Mouse (Mus musculus): ENCODE results near the gene Phf14. TPM values are rescaled to one million over a fixed set of nuclear protein-coding genes. Genes with fewer than 3 reads are reported as not detected.

Gene Phf14
- polyA plus RNA-seq, 1 experiment from 2014 or later: 39.0 TPM

- no peaks in the 10 kb centered on the region for H3K4me1 ChIP-seq (ENCODE audit: control insufficient read depth, insufficient read depth, low read length)
- H3K4me2 ChIP-seq (ENCODE audit: low read depth, low read length): no peak overlapping the region
- H3K9me3 ChIP-seq (replicated peaks; ENCODE audit: control insufficient read depth, low read length): no peaks in the 10 kb centered on the region
- no peak overlapping the region for H3K4me3 ChIP-seq (ENCODE audit: low read length)
- WGBS: 74% methylated on average over 1 of the region's 1 CpGs
- no peaks in the 10 kb centered on the region for H3K27me3 ChIP-seq (ENCODE audit: control insufficient read depth, insufficient read depth, low read length)
- peaks cover 7% of the 10 kb centered on the region for H3K36me3 ChIP-seq (ENCODE audit: control insufficient read depth, insufficient read depth)
- no peak overlapping the region for H3K27ac ChIP-seq (ENCODE audit: low read length)
- no peak for ATAC-seq (replicated peaks; ENCODE audit: extremely low read depth, insufficient read depth, low FRiP score)
- no peak overlapping the region for H3K9ac ChIP-seq (ENCODE audit: low read length)
Measured at GRCm38 (mm10) chr6:12006001-12006400, 98.4 kb downstream of the Phf14 start.

DNA sequence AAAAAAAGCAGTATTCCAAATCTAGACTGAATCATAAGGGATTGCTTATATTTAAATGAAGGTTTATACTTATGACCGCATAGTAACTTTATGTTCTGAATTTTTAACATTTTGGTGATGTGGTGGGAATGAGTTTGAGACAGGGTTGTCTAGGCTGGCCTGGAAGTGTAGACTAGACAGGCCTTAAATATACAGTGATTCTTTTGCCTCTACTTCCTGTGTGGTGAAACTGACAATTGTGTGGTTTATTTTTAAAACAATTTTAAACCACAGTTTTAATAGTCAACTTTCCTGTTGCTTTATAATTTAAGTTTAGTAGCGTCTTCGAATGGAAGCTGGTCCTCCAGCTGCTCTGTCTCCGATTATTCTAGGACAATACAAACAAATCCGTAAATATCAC, 104.5 kb downstream of the Phf14 start:
- H3K4me3 ChIP-seq (ENCODE audit: low read length): no peak overlapping the region
- H3K9ac ChIP-seq (ENCODE audit: low read length): no peak overlapping the region
- WGBS: 90% methylated on average over 5 of the region's 5 CpGs
- H3K36me3 ChIP-seq (ENCODE audit: control insufficient read depth, insufficient read depth): peaks cover 3% of the 10 kb centered on the region
- no peak overlapping the region for H3K27ac ChIP-seq (ENCODE audit: low read length)
- no peaks in the 10 kb centered on the region for H3K27me3 ChIP-seq (ENCODE audit: control insufficient read depth, insufficient read depth, low read length)
- no peak for ATAC-seq (replicated peaks; ENCODE audit: extremely low read depth, insufficient read depth, low FRiP score)
- no peaks in the 10 kb centered on the region for H3K9me3 ChIP-seq (replicated peaks; ENCODE audit: control insufficient read depth, low read length)
- no peak overlapping the region for H3K4me2 ChIP-seq (ENCODE audit: low read depth, low read length)
- no peaks in the 10 kb centered on the region for H3K4me1 ChIP-seq (ENCODE audit: control insufficient read depth, insufficient read depth, low read length)

- ATAC-seq (replicated peaks; ENCODE audit: extremely low read depth, insufficient read depth, low FRiP score): no peak
- WGBS: 76% methylated on average over 2 of the region's 2 CpGs
- Histone ChIP-seq H3K4me3 (ENCODE audit: low read length) (no peak overlapping the region), H3K27me3 (ENCODE audit: control insufficient read depth, insufficient read depth, low read length) (no peaks in the 10 kb centered on the region), H3K9ac (ENCODE audit: low read length) (no peak overlapping the region), H3K9me3 (replicated peaks; ENCODE audit: control insufficient read depth, low read length) (no peaks in the 10 kb centered on the region), H3K4me1 (ENCODE audit: control insufficient read depth, insufficient read depth, low read length) (no peaks in the 10 kb centered on the region), H3K4me2 (ENCODE audit: low read depth, low read length) (no peak overlapping the region), H3K36me3 (ENCODE audit: control insufficient read depth, insufficient read depth) (no peaks in the 10 kb centered on the region), H3K27ac (ENCODE audit: low read length) (no peak overlapping the region)
Measured at GRCm38 (mm10) chr6:12014035-12014434, 106.4 kb downstream of the Phf14 start.

DNA sequence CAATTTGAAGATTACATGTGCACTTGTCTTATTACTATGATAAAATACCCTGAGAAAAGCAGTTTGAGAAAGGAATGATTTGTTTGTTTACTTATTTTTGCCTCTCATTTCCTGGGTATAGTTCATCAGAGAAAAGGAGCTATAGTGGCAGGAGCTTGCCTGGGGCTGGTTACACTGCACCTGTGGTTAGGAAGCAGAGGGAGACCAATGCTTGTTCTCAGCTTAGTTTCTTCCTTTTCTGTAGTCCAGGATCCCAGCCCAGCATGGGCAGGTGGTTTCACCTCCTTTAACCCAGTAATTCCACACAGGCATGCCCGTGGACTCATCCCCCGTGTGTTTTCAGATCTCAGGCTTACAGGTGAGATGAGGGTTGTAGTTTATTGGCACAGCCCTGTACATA, 107.1 kb downstream of the Phf14 start:
- Histone ChIP-seq H3K27me3 (ENCODE audit: control insufficient read depth, insufficient read depth, low read length) (no peaks in the 10 kb centered on the region), H3K4me3 (ENCODE audit: low read length) (no peak overlapping the region), H3K9ac (ENCODE audit: low read length) (no peak overlapping the region), H3K27ac (ENCODE audit: low read length) (no peak overlapping the region), H3K4me1 (ENCODE audit: control insufficient read depth, insufficient read depth, low read length) (no peaks in the 10 kb centered on the region), H3K36me3 (ENCODE audit: control insufficient read depth, insufficient read depth) (no peaks in the 10 kb centered on the region), H3K9me3 (replicated peaks; ENCODE audit: control insufficient read depth, low read length) (no peaks in the 10 kb centered on the region), H3K4me2 (ENCODE audit: low read depth, low read length) (no peak overlapping the region)
- WGBS: 82% methylated on average over 2 of the region's 2 CpGs
- no peak for ATAC-seq (replicated peaks; ENCODE audit: extremely low read depth, insufficient read depth, low FRiP score)

DNA sequence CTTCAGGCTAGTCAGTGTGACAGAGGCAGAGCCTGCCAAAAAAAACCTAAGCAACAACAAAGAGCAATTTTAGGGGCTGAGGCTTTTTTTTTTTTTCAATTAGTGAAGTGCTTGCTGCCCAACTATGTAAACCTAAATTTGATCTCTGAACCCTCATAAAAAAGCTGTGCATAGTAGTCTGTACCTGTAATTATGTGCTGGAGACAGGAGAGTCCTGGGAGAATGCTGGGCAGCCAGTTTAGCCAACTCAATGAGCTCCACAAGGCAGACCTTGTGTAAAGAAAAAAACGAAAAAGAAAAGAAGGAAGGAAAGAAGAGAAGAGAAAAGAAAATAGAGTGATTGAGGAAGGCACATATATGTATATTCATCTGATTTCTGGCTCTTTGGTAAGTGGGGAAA, 112.1 kb downstream of the Phf14 start:
- H3K9me3 ChIP-seq (replicated peaks; ENCODE audit: control insufficient read depth, low read length): no peaks in the 10 kb centered on the region
- no peaks in the 10 kb centered on the region for H3K27me3 ChIP-seq (ENCODE audit: control insufficient read depth, insufficient read depth, low read length)
- no peak overlapping the region for H3K4me3 ChIP-seq (ENCODE audit: low read length)
- no peaks in the 10 kb centered on the region for H3K4me1 ChIP-seq (ENCODE audit: control insufficient read depth, insufficient read depth, low read length)
- H3K4me2 ChIP-seq (ENCODE audit: low read depth, low read length): no peak overlapping the region
- WGBS: 55% methylated on average over 1 of the region's 1 CpGs
- H3K27ac ChIP-seq (ENCODE audit: low read length): no peak overlapping the region
- ATAC-seq (replicated peaks; ENCODE audit: extremely low read depth, insufficient read depth, low FRiP score): no peak
- no peak overlapping the region for H3K9ac ChIP-seq (ENCODE audit: low read length)
- H3K36me3 ChIP-seq (ENCODE audit: control insufficient read depth, insufficient read depth): peaks cover 4% of the 10 kb centered on the region; the same call in 1 of the 2 replicates

DNA sequence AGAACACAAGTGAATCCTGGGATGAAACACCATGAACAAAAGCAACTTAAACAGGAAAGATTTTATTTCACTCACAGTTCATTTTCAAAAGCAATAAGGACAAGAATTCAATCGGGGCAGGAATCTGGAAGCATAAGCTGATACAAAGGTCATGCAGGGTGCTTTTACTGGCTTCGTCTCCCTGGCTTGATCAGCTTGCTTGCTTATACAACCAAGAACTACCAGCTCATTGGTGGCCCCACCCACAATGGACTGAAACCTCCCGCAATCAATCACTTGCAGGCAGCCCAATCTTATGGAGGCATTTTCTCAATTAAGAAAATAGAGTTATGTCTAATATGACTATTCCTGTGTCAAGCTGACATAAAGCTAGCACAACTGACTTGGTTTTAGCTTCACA, 112.5 kb downstream of the Phf14 start:
- ATAC-seq (replicated peaks; ENCODE audit: extremely low read depth, insufficient read depth, low FRiP score): no peak
- Histone ChIP-seq H3K4me1 (ENCODE audit: control insufficient read depth, insufficient read depth, low read length) (no peaks in the 10 kb centered on the region), H3K9me3 (replicated peaks; ENCODE audit: control insufficient read depth, low read length) (no peaks in the 10 kb centered on the region), H3K9ac (ENCODE audit: low read length) (no peak overlapping the region), H3K4me3 (ENCODE audit: low read length) (no peak overlapping the region), H3K27ac (ENCODE audit: low read length) (no peak overlapping the region), H3K4me2 (ENCODE audit: low read depth, low read length) (no peak overlapping the region), H3K36me3 (ENCODE audit: control insufficient read depth, insufficient read depth) (peaks cover 4% of the 10 kb centered on the region; the same call in 1 of the 2 replicates), H3K27me3 (ENCODE audit: control insufficient read depth, insufficient read depth, low read length) (no peaks in the 10 kb centered on the region)
- WGBS: 78% methylated on average over 3 of the region's 3 CpGs

DNA sequence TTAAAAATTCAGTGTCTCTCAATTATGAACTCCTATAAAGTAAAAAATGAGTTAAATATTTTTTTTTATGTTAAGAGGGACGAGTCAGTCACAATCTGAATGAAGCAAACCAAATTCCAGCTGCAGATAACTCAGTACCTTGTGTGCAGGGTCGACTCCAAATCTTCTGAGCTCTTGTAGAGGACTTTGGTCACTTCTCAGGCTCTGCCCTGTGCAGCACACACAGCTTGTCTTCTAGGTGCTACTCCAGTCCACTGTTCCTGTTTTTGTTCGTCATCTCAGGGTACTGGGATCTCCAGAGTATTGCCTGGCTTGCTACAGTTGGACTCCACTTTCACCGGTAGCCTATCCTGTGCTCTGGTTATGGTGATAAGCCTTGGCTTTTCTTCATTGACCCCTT, 113.1 kb downstream of the Phf14 start:
- Histone ChIP-seq H3K4me3 (ENCODE audit: low read length) (no peak overlapping the region), H3K9ac (ENCODE audit: low read length) (no peak overlapping the region), H3K9me3 (replicated peaks; ENCODE audit: control insufficient read depth, low read length) (no peaks in the 10 kb centered on the region), H3K4me1 (ENCODE audit: control insufficient read depth, insufficient read depth, low read length) (no peaks in the 10 kb centered on the region), H3K36me3 (ENCODE audit: control insufficient read depth, insufficient read depth) (peaks cover 4% of the 10 kb centered on the region; the same call in 1 of the 2 replicates), H3K27me3 (ENCODE audit: control insufficient read depth, insufficient read depth, low read length) (no peaks in the 10 kb centered on the region), H3K27ac (ENCODE audit: low read length) (no peak overlapping the region), H3K4me2 (ENCODE audit: low read depth, low read length) (no peak overlapping the region)
- WGBS: 83% methylated on average over 4 of the region's 4 CpGs
- ATAC-seq (replicated peaks; ENCODE audit: extremely low read depth, insufficient read depth, low FRiP score): no peak

DNA sequence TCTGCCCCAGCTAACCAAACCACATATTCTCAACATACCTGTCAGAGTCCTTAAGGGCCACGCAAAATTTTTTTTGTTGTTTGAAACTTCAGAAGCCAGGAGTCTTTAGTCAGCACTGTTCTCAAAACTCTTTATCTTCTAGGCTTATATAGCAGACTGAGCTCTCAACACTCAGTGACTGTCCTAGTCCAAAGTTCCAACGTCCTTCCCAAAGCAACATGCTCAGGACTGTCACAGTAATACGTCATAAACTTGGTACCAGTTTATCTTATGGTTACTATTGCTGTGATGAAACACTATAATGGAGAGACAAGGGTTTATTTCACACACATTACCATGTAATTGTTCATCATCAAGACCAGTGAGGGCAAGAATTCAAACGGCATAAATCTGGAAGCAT, 113.9 kb downstream of the Phf14 start:
- WGBS: 89% methylated on average over 4 of the region's 4 CpGs
- Histone ChIP-seq H3K36me3 (ENCODE audit: control insufficient read depth, insufficient read depth) (peaks cover 4% of the 10 kb centered on the region; the same call in 1 of the 2 replicates), H3K9me3 (replicated peaks; ENCODE audit: control insufficient read depth, low read length) (no peaks in the 10 kb centered on the region), H3K4me2 (ENCODE audit: low read depth, low read length) (no peak overlapping the region), H3K4me3 (ENCODE audit: low read length) (no peak overlapping the region), H3K27me3 (ENCODE audit: control insufficient read depth, insufficient read depth, low read length) (no peaks in the 10 kb centered on the region), H3K27ac (ENCODE audit: low read length) (no peak overlapping the region), H3K4me1 (ENCODE audit: control insufficient read depth, insufficient read depth, low read length) (no peaks in the 10 kb centered on the region), H3K9ac (ENCODE audit: low read length) (no peak overlapping the region)
- no peak for ATAC-seq (replicated peaks; ENCODE audit: extremely low read depth, insufficient read depth, low FRiP score)

DNA sequence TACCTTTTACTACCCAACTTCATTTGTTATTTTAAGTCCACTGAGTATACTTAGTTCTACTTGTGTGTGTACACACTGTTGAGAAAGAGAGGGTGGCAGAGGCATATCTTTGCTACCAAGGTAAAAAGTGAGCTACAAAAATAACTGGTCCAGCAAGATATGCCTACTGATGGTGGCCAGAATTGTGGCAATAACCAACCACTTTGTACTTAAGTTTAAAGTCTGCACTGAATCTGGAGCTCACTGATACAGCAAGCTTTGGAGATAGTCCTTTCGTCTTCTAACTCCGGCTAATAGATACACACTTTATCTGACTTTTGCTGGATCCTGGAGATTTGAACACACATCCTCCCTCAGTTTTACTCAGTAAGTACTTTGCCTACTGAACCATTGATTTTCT, 115.8 kb downstream of the Phf14 start:
- no peaks in the 10 kb centered on the region for H3K4me1 ChIP-seq (ENCODE audit: control insufficient read depth, insufficient read depth, low read length)
- no peak overlapping the region for H3K4me3 ChIP-seq (ENCODE audit: low read length)
- 92% methylated on average over 2 of the region's 2 CpGs for WGBS
- no peak overlapping the region for H3K27ac ChIP-seq (ENCODE audit: low read length)
- ATAC-seq (replicated peaks; ENCODE audit: extremely low read depth, insufficient read depth, low FRiP score): no peak
- no peaks in the 10 kb centered on the region for H3K9me3 ChIP-seq (replicated peaks; ENCODE audit: control insufficient read depth, low read length)
- no peak overlapping the region for H3K9ac ChIP-seq (ENCODE audit: low read length)
- H3K36me3 ChIP-seq (ENCODE audit: control insufficient read depth, insufficient read depth): peaks cover 4% of the 10 kb centered on the region; the same call in 1 of the 2 replicates
- H3K27me3 ChIP-seq (ENCODE audit: control insufficient read depth, insufficient read depth, low read length): no peaks in the 10 kb centered on the region
- no peak overlapping the region for H3K4me2 ChIP-seq (ENCODE audit: low read depth, low read length)

All from heart, embryonic 16.5 days (tissue).